Mouse (Mus musculus) left cerebral cortex, postnatal 10 days (tissue): ENCODE data around the gene Apc2. TPM values are rescaled to one million over a fixed set of nuclear protein-coding genes. Genes with fewer than 3 reads are reported as not detected.
"Not testable (repeated sequence)": the region's sequence is repeated elsewhere in the genome, so short reads cannot be mapped to it uniquely, and the experiment has no call there.

Source experiments
- DNase-seq, 2 experiments: peaks; one replicate each; pipeline ENCODE4 v3.0.0; 2021 to 2022; ENCODE audit warnings: low spot score in 2 of 2, mixed read lengths in 1 of 2; ENCODE audit errors: extremely low spot score in 1 of 2
- intact Hi-C: fragments of 180-260 bp; cut with DNase I; formaldehyde crosslinking; loops from one replicate; pipeline ENCODE4 v1.15.1; 2025
- total RNA-seq, 2 experiments: library from RNA; stranded (reverse); gene quantifications; 2 replicates each; pipeline ENCODE4 v1.2.3; 2021

The Apc2 gene
- 100 to 1,000 TPM; 175 to 194 TPM for total RNA-seq

DNA sequence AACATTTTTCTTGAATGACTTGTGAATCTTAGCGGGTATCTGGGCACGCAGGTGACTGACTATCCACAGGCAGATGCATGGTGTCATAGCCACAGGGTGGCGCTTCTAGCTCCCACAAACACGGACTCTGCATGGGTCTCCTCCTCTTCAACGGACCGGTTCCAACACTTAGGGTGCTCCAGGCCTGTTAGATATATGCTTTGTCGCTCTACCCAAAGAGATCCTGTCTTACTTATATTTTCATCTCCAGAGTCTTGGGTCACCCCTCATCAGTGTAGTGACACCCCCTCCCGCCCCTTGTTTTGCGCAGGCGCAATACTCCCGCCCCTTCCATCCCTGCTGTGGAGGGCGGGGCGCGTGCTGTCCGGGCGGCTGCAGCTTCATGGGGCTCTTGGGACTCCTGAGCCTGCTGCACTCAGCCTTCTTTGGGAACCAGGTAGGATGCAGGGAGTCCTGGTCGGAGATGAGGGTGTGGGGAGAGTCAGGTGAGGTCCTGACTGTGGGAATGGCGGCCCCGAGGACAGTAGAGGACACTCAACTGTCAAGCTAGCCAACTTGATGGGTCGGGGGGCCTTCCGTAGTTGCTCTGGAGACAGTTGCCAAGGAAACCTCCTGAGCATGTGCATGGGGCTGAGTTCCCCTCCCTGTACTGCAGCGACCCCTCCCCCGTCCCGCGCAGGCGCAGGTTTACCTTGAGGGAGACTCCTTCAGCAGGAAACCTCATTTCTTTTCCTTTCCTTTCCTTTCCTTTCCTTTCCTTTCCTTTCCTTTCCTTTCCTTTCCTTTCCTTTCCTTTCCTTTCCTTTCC, at the start of gene Apc2:
Gene Apc2, plus strand, starts transcription at position 360 of the 808 bp plus-strand sequence.
- intact Hi-C loops, result no loop called here
- peak; percentile 79 to 83 for DNase-seq

DNA sequence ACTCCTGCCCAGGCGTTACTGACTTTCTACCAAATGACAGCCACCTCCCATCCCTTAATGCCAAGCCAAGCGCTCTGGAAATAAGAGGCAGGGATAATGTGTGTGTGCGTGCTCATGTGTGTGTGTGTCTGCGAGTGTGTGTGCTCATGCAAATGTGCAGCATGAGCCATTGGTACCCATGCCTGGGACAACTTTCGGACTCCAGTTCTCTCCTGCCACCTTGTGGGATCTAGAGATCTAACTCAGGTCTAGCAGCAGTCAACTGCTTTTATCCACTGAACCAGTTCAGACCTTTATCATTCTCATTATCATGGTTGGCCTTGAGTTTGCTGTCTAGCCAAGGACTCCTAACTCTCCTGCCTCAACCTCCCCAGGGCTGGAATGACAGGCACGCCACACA, 47.9 kb upstream of the Apc2 start:
- DNase-seq, result no peak
- intact Hi-C loops, result loop anchor here (2.0 to 10.0 kb wide), 2 partner anchors 73 to 263 kb away; partner anchors contain the start of genes Cnn2 and Tmem259

GRCm38 (mm10) chr10:80248437-80248836, 47.3 kb upstream of the Apc2 start:
- not testable (repeated sequence) for DNase-seq
- intact Hi-C loops, result loop anchor here (2.0 to 10.0 kb wide), 2 partner anchors 74 to 264 kb away; partner anchors contain the start of genes Cnn2 and Tmem259

DNA sequence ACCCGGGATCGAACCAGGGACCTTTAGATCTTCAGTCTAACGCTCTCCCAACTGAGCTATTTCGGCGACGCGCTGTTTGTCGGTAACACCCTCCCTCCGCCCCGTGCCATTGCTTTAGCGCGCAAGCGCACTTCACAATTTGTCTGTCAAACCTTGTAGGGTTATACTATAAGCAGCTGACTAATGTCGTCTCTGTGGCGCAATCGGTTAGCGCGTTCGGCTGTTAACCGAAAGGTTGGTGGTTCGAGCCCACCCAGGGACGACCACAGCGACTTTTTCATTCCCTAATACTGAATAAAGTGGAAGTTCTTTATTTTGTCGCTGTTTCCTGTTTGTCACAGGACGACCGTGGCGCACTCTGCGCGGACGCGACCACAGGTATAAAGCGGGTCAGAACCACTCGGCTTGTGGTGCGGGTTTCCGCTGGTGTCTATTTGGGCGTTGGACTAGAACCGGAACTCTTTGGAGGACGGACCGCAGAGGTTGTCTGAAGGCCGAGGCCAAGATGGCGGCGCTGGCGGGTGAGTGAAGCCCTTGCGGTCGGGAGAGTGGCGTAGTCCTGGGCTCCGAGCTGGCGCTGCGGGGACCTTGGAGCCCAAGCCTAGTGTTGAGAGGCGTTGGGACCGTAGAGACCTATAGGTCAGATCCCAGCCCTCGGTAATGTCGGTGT, 46.7 kb upstream of the Apc2 start, which contains the start of gene Ndufs7:
Gene Ndufs7, plus strand, starts transcription at position 151 of the 670 bp plus-strand sequence.
- intact Hi-C loops, result loop anchor here (2.0 to 10.0 kb wide), 2 partner anchors 74 to 264 kb away; partner anchors contain the start of genes Cnn2 and Tmem259
- DNase-seq, result peak; percentile 93

DNA sequence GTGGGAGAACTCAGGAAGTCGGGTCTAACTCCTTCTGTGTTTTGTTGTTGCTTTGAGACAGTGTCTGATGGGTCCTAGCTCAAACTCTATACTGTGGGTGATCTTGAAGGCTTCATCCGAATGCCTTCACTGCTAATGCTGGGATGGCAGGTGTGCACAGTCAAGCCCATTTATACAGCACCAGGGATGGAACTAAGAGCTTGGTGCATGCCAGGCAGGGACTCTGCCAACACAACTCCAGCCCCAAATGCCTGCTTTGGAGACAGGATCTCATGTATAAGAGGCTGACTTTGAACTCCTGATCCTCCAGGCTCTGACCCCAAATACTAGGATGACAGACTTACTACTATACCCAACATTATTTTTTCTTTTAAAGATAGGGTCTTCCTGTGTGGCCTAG, 45.7 kb upstream of the Apc2 start:
- DNase-seq, result no peak
- intact Hi-C loops, result no loop called here

DNA sequence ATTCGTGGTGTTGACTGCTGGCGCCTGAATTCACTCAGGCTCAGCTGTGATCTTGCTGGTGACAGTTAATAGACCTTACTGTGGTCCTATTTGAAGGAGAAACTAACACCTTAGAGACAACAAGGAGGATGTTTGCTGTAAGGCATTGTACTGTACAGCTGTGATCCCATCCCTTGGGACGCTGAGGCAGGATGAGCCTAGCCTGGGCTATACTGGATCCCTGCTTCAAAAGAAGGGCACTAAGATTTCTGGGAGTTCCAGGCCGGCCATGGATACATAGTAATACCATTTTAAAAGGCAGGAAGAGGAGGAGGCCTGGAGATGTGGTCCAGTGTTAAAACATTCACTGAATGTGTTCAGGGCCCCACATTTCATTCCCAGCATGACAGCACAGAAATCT, 45.2 kb upstream of the Apc2 start:
- DNase-seq, result no peak
- intact Hi-C loops, result no loop called here

- intact Hi-C loops, result no loop called here
- no peak for DNase-seq
Observed at GRCm38 (mm10) chr10:80252011-80252410, 43.8 kb upstream of the Apc2 start.

DNA sequence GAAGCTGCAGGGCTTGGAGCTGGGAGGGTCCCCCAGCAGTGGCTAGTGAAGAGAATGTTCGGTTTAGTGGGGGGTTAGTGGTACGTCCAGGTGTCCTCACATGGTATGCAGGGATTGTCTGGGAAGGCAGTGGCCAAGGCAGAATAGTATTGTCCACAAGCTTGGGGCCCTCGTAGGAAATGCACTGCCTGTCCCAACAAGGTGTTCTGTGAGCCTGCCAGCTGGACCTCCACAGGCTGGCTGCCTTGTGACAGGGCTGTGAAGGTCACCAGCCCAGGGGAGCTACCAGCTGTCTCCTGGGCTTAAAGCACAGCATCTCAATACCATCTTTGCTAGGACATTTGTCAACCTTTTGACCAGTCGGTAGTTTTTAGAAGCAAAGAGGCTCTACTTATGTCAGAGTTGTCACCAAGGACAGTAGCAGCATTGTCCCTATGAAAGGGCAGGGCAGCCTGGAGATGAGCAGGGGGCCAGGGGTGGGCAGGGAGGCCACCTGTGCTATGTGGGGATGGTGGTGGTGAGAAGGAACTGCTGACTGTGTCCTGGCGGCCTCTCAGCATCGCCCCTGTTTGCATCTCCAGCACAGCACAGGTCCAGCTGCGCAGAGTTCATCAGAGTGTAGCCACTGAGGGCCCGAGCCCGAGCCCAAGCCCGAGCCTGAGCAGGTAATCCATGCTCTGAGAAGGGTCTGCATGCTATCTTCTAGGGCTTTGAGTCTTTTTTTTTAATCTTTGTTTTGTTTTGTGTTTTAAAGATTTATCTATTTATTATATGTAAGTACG, 43.1 kb upstream of the Apc2 start:
- intact Hi-C loops, result no loop called here
- no peak for DNase-seq

GRCm38 (mm10) chr10:80253551-80253950, 42.2 kb upstream of the Apc2 start:
- intact Hi-C loops, result no loop called here
- DNase-seq, result no peak

DNA sequence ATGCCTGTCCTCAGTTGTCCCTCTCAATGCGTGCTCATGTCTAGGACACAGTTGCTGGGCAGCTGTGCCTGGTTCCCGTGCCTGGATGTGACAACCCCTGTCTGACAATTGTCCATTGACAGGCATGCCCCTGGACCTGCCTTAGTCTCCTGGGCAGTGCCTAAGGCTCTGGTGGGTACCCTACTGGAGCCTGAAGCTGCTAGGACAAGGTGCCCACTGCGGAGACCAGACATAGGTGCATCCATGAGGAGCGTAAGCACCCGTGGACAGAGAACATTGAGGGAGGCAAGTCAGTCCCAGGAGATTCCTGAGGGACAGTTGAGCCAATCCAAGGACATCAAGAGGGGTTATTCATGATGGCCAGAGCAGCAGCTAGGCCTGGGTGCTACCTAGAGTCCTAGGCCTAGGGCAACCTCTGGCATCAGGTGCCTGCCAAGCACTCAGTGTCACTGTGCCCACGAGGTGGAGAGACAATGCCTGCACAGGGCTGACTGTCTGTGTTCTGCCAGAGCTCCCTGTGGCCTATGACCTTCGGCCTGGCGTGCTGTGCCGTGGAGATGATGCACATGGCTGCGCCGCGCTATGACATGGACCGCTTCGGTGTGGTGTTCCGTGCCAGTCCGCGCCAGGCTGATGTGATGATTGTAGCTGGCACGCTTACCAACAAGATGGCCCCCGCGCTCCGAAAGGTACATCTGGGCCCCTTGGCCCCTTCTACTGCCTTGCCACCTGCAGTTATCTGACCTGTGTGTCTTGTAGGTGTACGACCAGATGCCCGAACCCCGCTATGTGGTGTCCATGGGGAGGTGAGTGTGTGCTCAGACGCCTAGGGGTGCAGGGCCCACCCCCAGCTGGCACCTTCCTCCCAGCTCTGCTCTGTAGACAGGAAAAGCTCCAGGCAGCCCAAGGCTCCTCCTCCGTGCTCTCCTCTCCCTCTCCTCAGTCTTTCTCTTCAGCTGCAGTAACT, 41.2 kb upstream of the Apc2 start:
- no peak for DNase-seq
- intact Hi-C loops, result no loop called here

DNA sequence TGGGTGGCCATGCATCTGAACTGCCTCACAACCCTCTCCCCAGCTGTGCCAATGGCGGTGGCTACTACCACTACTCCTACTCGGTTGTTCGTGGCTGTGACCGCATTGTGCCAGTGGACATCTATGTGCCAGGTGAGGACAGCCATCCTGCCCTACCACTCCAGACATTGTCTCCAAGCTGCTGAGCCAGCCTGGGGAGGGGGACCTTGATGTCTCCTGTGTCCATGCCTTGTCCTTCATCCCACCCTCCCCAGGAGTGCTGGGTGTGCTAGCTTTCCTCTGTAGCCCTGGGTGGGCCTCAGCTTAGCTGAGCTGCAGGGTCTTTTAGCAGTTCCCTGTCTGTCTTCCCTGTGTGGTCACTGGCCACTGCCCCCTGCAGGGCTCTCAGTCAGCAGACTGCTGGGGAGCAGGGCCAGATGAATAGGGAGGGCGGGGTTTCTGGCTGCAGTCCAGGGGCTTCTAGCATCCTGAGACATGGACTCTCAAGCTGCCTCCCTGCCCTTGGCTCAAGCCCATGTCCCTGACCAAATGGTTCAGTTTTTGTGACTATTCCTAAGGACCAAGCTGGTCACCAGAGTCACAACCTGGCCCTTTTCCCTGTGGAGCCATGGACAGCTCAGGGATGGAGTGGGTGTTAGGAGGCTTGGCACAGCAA, 39.8 kb upstream of the Apc2 start:
- peak in 1 of 2 experiments; percentile 76 for DNase-seq
- intact Hi-C loops, result no loop called here

- DNase-seq, result no peak
- intact Hi-C loops, result no loop called here
Observed at GRCm38 (mm10) chr10:80257936-80258335, 37.8 kb upstream of the Apc2 start.

DNA sequence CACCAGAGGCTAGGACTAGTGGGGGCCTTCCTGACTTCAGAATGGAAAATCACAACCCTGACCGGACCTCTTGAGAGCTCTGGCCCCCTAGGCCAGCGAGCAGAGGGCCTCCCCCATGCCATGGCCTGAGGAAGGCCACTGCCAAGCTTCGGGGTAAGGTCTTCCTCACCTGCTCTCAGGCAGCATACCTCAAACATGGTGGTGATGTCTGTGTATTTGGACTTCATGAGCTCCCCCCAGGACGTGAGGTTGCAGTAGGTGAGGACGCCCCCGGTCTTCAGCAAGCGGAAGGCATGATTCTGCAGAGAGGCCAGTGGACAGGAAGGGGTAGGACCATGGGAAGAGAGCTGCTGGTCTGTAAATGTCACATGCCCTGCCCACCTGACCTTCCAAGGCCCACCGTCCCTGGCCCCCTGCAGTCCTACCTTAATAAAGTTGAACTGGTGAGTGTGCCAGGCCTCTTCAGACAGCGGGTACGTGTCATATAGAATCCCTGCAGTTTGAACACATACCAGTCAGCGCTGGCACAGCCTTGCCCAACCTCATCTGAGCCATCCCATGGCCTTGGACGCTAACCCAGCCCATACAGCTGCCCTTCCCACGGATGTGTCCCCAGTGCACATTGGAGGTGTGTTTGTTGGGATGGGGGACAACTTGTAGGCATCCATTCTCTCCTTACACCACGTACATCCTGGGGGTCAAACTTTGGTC, 36.9 kb upstream of the Apc2 start:
- no peak for DNase-seq
- intact Hi-C loops, result no loop called here

GRCm38 (mm10) chr10:80259463-80259805, 36.3 kb upstream of the Apc2 start:
- intact Hi-C loops, result no loop called here

GRCm38 (mm10) chr10:80259861-80260641, 35.7 kb upstream of the Apc2 start:
- intact Hi-C loops, result no loop called here
- peak; percentile 59 to 86 for DNase-seq

More at GRCm38 (mm10) chr10:80259463-80259805, 36.3 kb upstream of the Apc2 start:
- no peak for DNase-seq
